Comparison of ENCODE assay signal across 28 mouse cellular contexts in genomic region chr7:99032051-99032450, GRCm38 (mm10).
"Had no signal": no experiment of that assay in that cellular context is flagged by ENCODE, and none has a peak within 500 bp of the region (broad histone marks: within the 10 kb centered on the region; RNA-seq: fewer than 3 reads in every experiment).

No protein-coding gene starts in this region.

- H3K9ac ChIP-seq: embryonic facial prominence, embryonic 12.5 days; embryonic facial prominence, embryonic 13.5 days; embryonic facial prominence, embryonic 15.5 days; forebrain, embryonic 12.5 days; forebrain, embryonic 13.5 days; forebrain, embryonic 15.5 days; forebrain, postnatal 0 days had no signal

- H3K9me3 ChIP-seq: embryonic facial prominence, embryonic 10.5 days; embryonic facial prominence, embryonic 12.5 days; embryonic facial prominence, embryonic 15.5 days; forebrain, embryonic 10.5 days; forebrain, embryonic 12.5 days; forebrain, embryonic 13.5 days; forebrain, embryonic 15.5 days had no signal

- ATAC-seq: forebrain, embryonic 13.5 days; forebrain, embryonic 14.5 days; forebrain, embryonic 15.5 days; forebrain, embryonic 16.5 days; forebrain, postnatal 0 days had no signal

- H3K27ac ChIP-seq: embryonic facial prominence, embryonic 10.5 days; embryonic facial prominence, embryonic 12.5 days; embryonic facial prominence, embryonic 13.5 days; embryonic facial prominence, embryonic 15.5 days; forebrain, embryonic 10.5 days; forebrain, embryonic 12.5 days; forebrain, embryonic 13.5 days; forebrain, embryonic 15.5 days; heart, adult 2 months had no signal

- H3K4me2 ChIP-seq: embryonic facial prominence, embryonic 12.5 days; embryonic facial prominence, embryonic 13.5 days; embryonic facial prominence, embryonic 15.5 days; forebrain, embryonic 12.5 days; forebrain, embryonic 13.5 days; forebrain, embryonic 15.5 days had no signal

- DNase-seq: cerebellum, adult 8-10 months; cerebellum, adult 9-10 months; cerebellum, adult 9-11 months; cerebellum, postnatal 10 days; cerebellum, postnatal 14 days; cerebellum, postnatal 25 days; cerebellum, postnatal 36 days; embryo, embryonic 11 days; forebrain, postnatal 0 days; gastrocnemius, adult 2 months; gastrocnemius, postnatal 10 days; gastrocnemius, postnatal 14 days; gastrocnemius, postnatal 25 days; gastrocnemius, postnatal 36 days; heart, adult 11 months; heart, adult 18-20 months; heart, adult 2 months had no signal

- H3K36me3 ChIP-seq: embryonic facial prominence, embryonic 12.5 days; embryonic facial prominence, embryonic 13.5 days; embryonic facial prominence, embryonic 15.5 days; forebrain, embryonic 12.5 days; forebrain, embryonic 15.5 days had no signal

- H3K4me1 ChIP-seq: forebrain, embryonic 10.5 days; forebrain, embryonic 12.5 days; forebrain, embryonic 13.5 days had no signal

- H3K27me3 ChIP-seq: embryonic facial prominence, embryonic 12.5 days; embryonic facial prominence, embryonic 13.5 days; embryonic facial prominence, embryonic 15.5 days; forebrain, embryonic 12.5 days; forebrain, embryonic 13.5 days; forebrain, embryonic 15.5 days had no signal

- H3K4me3 ChIP-seq: embryonic facial prominence, embryonic 10.5 days; embryonic facial prominence, embryonic 12.5 days; embryonic facial prominence, embryonic 13.5 days; embryonic facial prominence, embryonic 15.5 days; erythroblast, embryonic 14.5 days; forebrain, embryonic 10.5 days; forebrain, embryonic 12.5 days; forebrain, embryonic 13.5 days; forebrain, embryonic 15.5 days; gastrocnemius, adult 2 months; heart, adult 2 months had no signal
